Comparison of ENCODE assay signal across 10 mouse cellular contexts in the genomic region with DNA sequence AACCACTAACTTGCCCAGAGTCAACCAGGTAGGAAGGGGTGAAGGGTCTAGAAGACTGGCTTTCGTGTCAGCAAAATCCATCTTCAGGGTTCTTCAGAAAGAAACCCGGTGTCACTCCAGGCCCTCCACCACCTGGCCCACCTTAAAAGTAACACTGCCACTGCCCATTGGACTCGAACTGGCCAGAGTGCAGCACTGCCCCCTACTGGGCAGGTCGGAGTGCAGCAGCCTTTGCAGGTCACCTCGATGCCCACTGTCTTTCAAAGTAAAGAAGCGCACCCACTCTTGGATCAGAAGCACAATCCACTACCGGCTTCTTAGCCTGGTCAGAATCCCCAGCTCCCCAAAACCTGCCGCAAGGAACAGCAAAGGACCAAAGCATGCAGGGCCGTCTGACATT.
DNase-seq lines count a peak whose midpoint lies in the region; ATAC-seq and TF ChIP-seq lines count a peak whose summit lies in the region.
"Had no signal": no experiment of that assay in that cellular context is flagged by ENCODE, and none has a peak within 500 bp of the region (broad histone marks: within the 10 kb centered on the region; RNA-seq: fewer than 3 reads in every experiment).

No protein-coding gene starts in this region.

- no peak overlapping the region for H3K9ac ChIP-seq in liver, embryonic 14.5 days (replicated peaks)
- H3K9ac ChIP-seq in forebrain, embryonic 15.5 days (replicated peaks), result no peak overlapping the region
- H3K9ac ChIP-seq: heart, embryonic 15.5 days; midbrain, embryonic 12.5 days had no signal

- H3K27ac ChIP-seq in testis, adult 2 months (ENCODE audit: control insufficient read depth, insufficient read depth, low read depth, low read length), result no peak overlapping the region
- H3K27ac ChIP-seq in liver, embryonic 14.5 days, result no peak overlapping the region
- H3K27ac ChIP-seq in forebrain, embryonic 15.5 days (replicated peaks), result no peak overlapping the region
- H3K27ac ChIP-seq: heart, embryonic 15.5 days; midbrain, embryonic 12.5 days had no signal

- H3K4me3 ChIP-seq in testis, adult 2 months (ENCODE audit: control insufficient read depth, low read depth, low read length), result no peak overlapping the region
- H3K4me3 ChIP-seq in liver, embryonic 14.5 days (ENCODE audit: insufficient read depth in 1 of 2, low read depth in 2 of 2, low read length in 2 of 2), result no peak overlapping the region
- no peak overlapping the region for H3K4me3 ChIP-seq in forebrain, embryonic 15.5 days
- H3K4me3 ChIP-seq: heart, embryonic 15.5 days; midbrain, embryonic 12.5 days had no signal

- no peak for TF ChIP-seq POLR2A in testis, adult 2 months (IDR thresholded peaks at IDR 0.05; ENCODE audit: control insufficient read depth, low read depth, low read length)

- no peak for ATAC-seq in cerebellum, adult (ENCODE audit: insufficient number of reproducible peaks, low FRiP score, low TSS enrichment)
- ATAC-seq in liver, embryonic 14.5 days (ENCODE audit: insufficient read depth), result no peak
- ATAC-seq in forebrain, embryonic 15.5 days (replicated peaks), result no peak

- 59% methylated on average over 9 of the region's 9 CpGs for WGBS in liver, embryonic 14.5 days (ENCODE audit: insufficient replicate concordance)
- 70% methylated on average over 9 of the region's 9 CpGs for WGBS in forebrain, embryonic 15.5 days

- H3K9me3 ChIP-seq in liver, embryonic 14.5 days (ENCODE audit: control insufficient read depth, low read length), result no peaks in the 10 kb centered on the region
- H3K9me3 ChIP-seq in forebrain, embryonic 15.5 days, result no peaks in the 10 kb centered on the region
- H3K9me3 ChIP-seq: heart, embryonic 15.5 days; midbrain, embryonic 12.5 days had no signal

- peak; percentile 86; the same call in 1 of the 2 replicates for TF ChIP-seq CTCF in testis, adult 2 months (IDR thresholded peaks at IDR 0.05; ENCODE audit: control insufficient read depth, insufficient read depth, insufficient replicate concordance, low read depth, low read length)
- TF ChIP-seq CTCF in liver, embryonic 14.5 days (IDR thresholded peaks at IDR 0.05; ENCODE audit: low read depth), result peak; percentile 85

- H3K4me2 ChIP-seq in liver, embryonic 14.5 days (ENCODE audit: low read depth), result no peak overlapping the region
- H3K4me2 ChIP-seq in forebrain, embryonic 15.5 days (replicated peaks), result no peak overlapping the region
- H3K4me2 ChIP-seq: heart, embryonic 15.5 days; midbrain, embryonic 12.5 days had no signal

- peak; percentile 78 for DNase-seq in cerebellum, adult 11-12 months
- no peak for DNase-seq in testis, postnatal 14 days (ENCODE audit: low spot score)
- DNase-seq in liver, embryonic 14.5 days (ENCODE audit: low read depth in 3 of 3, low spot score in 3 of 3), result no peak
- peak; percentile 21 for DNase-seq in thymus, postnatal 25 days
- DNase-seq in layer of hippocampus, postnatal 14 days (ENCODE audit: low spot score in 2 of 2), result no peak

- TF ChIP-seq EP300 in liver, embryonic 14.5 days (IDR thresholded peaks at IDR 0.05; ENCODE audit: low read depth), result no peak

- H3K4me1 ChIP-seq in testis, adult 2 months (ENCODE audit: control insufficient read depth, insufficient read depth, low read length), result no peaks in the 10 kb centered on the region
- H3K4me1 ChIP-seq in liver, embryonic 14.5 days (replicated peaks; ENCODE audit: control insufficient read depth in 2 of 2, insufficient read depth in 2 of 2, low read length in 1 of 2), result no peaks in the 10 kb centered on the region
- peaks cover 41% of the 10 kb centered on the region for H3K4me1 ChIP-seq in forebrain, embryonic 15.5 days
- H3K4me1 ChIP-seq: heart, embryonic 15.5 days had no signal

- H3K36me3 ChIP-seq in testis, adult 2 months (ENCODE audit: control insufficient read depth, insufficient read depth, low read length), result no peaks in the 10 kb centered on the region
- H3K36me3 ChIP-seq in liver, embryonic 14.5 days (replicated peaks; ENCODE audit: control insufficient read depth, insufficient read depth, low read depth), result no peaks in the 10 kb centered on the region
- H3K36me3 ChIP-seq in forebrain, embryonic 15.5 days, result no peaks in the 10 kb centered on the region
- H3K36me3 ChIP-seq: heart, embryonic 15.5 days had no signal

- H3K27me3 ChIP-seq in testis, adult 2 months (ENCODE audit: control insufficient read depth, insufficient read depth, low read length), result no peaks in the 10 kb centered on the region
- no peaks in the 10 kb centered on the region for H3K27me3 ChIP-seq in liver, embryonic 14.5 days (ENCODE audit: control insufficient read depth, insufficient read depth, low read length)
- H3K27me3 ChIP-seq in forebrain, embryonic 15.5 days, result no peaks in the 10 kb centered on the region
- H3K27me3 ChIP-seq: heart, embryonic 15.5 days; midbrain, embryonic 12.5 days had no signal

Comparison
In these comparisons a context has a peak if more than half of its experiments do, and no peak if none do; other contexts are left out.
1. DNase-seq: peak in cerebellum, adult 11-12 months (single experiment) and thymus, postnatal 25 days (single experiment); none in testis, postnatal 14 days (single experiment), liver, embryonic 14.5 days (0 of 3) and layer of hippocampus, postnatal 14 days (0 of 2).